Mouse (Mus musculus): ENCODE measurements at regions not wholly inside any gene's neighbourhood (a gene's known extent, or its start where the extent isn't known, plus 50 kb on each side); places are given as distances from the start of the nearest gene placed in this dataset.

DNA sequence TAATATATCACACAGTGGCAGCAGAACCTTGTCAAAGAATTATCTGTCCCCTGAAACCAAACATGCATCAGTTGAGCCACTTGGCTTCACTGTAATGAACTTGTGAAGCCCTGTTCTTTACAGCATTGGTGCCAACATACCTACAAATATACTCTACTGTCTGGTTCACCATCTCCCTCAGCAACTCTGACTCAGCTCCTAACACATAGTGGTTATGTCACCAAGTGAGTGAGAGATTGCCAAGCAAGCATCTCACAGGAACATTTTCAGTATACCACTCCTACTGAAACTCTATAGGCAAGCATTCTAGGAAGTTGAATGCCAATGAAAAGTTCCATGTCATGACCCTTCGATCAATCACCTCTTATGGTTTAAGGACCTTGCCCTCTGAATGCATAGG is 321.2 kb upstream of the Pabpc6 start:
- H3K4me1 ChIP-seq (replicated peaks): peaks cover 26% of the 10 kb centered on the region
- no peaks in the 10 kb centered on the region for H3K36me3 ChIP-seq
- ATAC-seq (ENCODE audit: insufficient number of reproducible peaks, low FRiP score): no peak
- no peak overlapping the region for H3K9ac ChIP-seq
- H3K27me3 ChIP-seq (replicated peaks): no peaks in the 10 kb centered on the region
- H3K9me3 ChIP-seq (replicated peaks): peaks cover 5% of the 10 kb centered on the region; the same call in 1 of the 2 replicates
- no peak overlapping the region for H3K27ac ChIP-seq (ENCODE audit: poor library complexity, severe bottlenecking)
- H3K4me3 ChIP-seq: no peak overlapping the region
- H3K4me2 ChIP-seq: no peak overlapping the region
- WGBS: 86% methylated on average over 1 of the region's 1 CpGs

DNA sequence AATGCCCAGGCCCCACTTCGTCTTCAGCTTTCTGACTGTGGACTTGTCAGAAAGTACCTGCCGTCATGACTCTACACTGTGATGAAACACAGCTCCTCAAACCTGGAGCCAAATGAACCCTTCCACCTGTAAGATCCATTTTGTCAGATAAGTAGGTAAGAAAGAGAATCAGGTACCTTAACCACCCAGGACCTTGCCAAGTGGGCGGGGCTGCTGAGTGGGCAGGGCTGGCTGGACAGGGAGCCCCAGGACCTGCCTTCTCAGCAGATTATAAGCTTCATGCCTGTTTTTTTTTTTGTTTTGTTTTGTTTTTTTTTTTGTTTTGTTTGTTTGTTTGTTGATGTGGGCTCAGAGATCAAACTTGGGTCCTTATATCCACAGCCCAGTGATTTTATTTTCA is 311.8 kb upstream of the Pabpc6 start:
- no peak for ATAC-seq (ENCODE audit: insufficient number of reproducible peaks, low FRiP score)
- 92% methylated on average over 3 of the region's 3 CpGs for WGBS
- H3K9me3 ChIP-seq (replicated peaks): peaks cover 2% of the 10 kb centered on the region; the same call in 1 of the 2 replicates
- no peak overlapping the region for H3K27ac ChIP-seq (ENCODE audit: poor library complexity, severe bottlenecking)
- H3K4me2 ChIP-seq: no peak overlapping the region
- H3K27me3 ChIP-seq (replicated peaks): no peaks in the 10 kb centered on the region
- peaks cover 33% of the 10 kb centered on the region for H3K4me1 ChIP-seq (replicated peaks)
- no peak overlapping the region for H3K4me3 ChIP-seq
- H3K9ac ChIP-seq: no peak overlapping the region
- H3K36me3 ChIP-seq: no peaks in the 10 kb centered on the region

DNA sequence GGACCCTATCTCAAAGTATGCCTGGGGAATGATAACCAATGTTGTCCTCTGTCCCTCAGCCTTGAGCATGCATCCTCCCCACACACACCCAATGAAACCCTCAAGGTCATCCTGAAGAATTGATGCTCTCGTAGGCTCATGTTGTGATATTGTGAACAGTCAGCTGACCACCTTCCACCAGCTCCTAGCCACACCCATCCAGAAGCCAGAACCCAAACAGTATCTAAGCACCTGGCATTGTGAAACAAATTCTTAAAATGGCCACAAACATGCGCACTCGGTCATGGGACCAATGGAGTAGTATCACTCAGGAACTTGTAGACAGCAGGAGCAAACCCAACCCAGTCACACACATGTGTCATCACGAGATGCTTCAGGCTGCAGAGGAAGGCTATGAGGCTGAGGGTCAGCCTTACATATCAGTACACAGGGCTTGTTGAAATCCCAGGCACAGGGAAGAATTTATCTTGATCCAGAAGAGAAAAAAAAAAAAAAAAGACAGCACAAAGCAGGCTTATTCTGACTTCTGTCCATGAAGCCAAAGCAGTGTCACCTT is 307.4 kb upstream of the Pabpc6 start:
- H3K9ac ChIP-seq: no peak overlapping the region
- peak overlapping the region; percentile 86 for H3K27ac ChIP-seq (ENCODE audit: poor library complexity, severe bottlenecking)
- peak; percentile 55; the same call in 1 of the 2 replicates for ATAC-seq (ENCODE audit: insufficient number of reproducible peaks, low FRiP score)
- H3K27me3 ChIP-seq (replicated peaks): no peaks in the 10 kb centered on the region
- H3K9me3 ChIP-seq (replicated peaks): no peaks in the 10 kb centered on the region
- H3K36me3 ChIP-seq: no peaks in the 10 kb centered on the region
- WGBS: 32% methylated on average over 4 of the region's 4 CpGs
- peak overlapping the region; percentile 48 for H3K4me2 ChIP-seq
- peaks cover 39% of the 10 kb centered on the region for H3K4me1 ChIP-seq (replicated peaks)
- no peak overlapping the region for H3K4me3 ChIP-seq

DNA sequence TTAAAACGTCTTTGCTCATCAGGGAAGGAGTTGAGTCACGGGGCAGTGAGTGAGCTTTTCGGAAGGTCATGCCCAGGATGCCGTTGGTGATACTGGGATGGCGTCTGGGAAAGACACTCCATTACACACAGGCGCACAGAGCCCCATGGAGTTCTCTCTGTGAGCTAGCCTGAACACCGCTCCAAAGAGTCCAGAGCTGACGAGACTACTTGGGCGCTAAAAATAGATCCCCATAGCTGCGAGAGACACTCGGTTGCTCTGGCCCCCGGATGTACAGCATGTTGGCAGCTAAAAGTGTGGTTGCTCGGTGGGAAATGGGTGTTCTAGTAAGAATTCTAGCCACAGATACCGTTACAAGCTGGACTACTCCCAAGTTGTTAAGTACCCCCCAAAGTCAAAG is 306.5 kb upstream of the Pabpc6 start:
- peaks cover 39% of the 10 kb centered on the region for H3K4me1 ChIP-seq (replicated peaks)
- H3K36me3 ChIP-seq: no peaks in the 10 kb centered on the region
- H3K9me3 ChIP-seq (replicated peaks): no peaks in the 10 kb centered on the region
- WGBS: 55% methylated on average over 14 of the region's 14 CpGs
- no peak for ATAC-seq (ENCODE audit: insufficient number of reproducible peaks, low FRiP score)
- H3K27ac ChIP-seq (ENCODE audit: poor library complexity, severe bottlenecking): peak overlapping the region; percentile 86
- no peak overlapping the region for H3K4me2 ChIP-seq
- H3K27me3 ChIP-seq (replicated peaks): no peaks in the 10 kb centered on the region
- H3K4me3 ChIP-seq: no peak overlapping the region
- no peak overlapping the region for H3K9ac ChIP-seq

DNA sequence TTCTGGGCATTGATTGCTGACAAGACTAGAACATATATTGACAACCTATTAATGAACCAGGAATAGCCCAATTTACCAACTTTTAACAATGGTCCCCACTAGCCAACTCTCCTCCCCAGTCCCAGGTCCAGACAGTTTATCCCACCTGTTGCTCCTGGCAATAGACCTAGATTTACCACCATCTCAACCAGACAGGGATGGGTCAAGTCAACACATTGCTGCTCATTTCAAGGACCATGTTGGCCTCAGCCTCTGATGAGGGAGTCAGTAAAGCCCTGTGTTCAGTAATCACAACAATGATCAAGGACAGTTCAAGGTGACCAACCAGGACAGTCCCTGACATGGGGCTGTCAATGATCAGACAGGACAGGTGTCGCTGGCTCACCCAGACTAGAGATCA is 305.6 kb upstream of the Pabpc6 start:
- no peaks in the 10 kb centered on the region for H3K9me3 ChIP-seq (replicated peaks)
- ATAC-seq (ENCODE audit: insufficient number of reproducible peaks, low FRiP score): no peak
- WGBS: 75% methylated on average over 1 of the region's 1 CpGs
- H3K27me3 ChIP-seq (replicated peaks): no peaks in the 10 kb centered on the region
- H3K4me3 ChIP-seq: no peak overlapping the region
- H3K27ac ChIP-seq (ENCODE audit: poor library complexity, severe bottlenecking): no peak overlapping the region
- no peaks in the 10 kb centered on the region for H3K36me3 ChIP-seq
- no peak overlapping the region for H3K4me2 ChIP-seq
- peaks cover 39% of the 10 kb centered on the region for H3K4me1 ChIP-seq (replicated peaks)
- H3K9ac ChIP-seq: no peak overlapping the region

DNA sequence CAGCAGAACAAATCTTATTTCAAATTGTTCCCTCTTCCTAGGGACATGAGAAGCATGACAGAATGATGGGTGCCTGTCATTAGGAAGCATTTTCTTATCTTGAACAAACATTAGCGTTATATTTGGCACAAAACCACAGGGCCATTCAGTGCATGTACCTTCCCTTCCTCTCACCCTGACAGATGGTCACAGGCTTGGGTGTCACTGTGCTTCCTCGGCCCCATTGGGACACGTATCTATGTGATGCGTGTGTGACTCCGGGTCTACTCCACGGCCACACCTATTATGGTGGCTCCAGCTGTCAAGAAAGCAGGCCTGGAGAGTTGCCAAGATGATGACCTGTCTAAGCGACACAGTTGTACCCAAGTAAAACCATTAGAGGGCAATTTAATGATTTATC is 298.5 kb upstream of the Pabpc6 start:
- H3K4me3 ChIP-seq: no peak overlapping the region
- H3K36me3 ChIP-seq: no peaks in the 10 kb centered on the region
- no peak overlapping the region for H3K4me2 ChIP-seq
- 50% methylated on average over 7 of the region's 7 CpGs for WGBS
- H3K27ac ChIP-seq (ENCODE audit: poor library complexity, severe bottlenecking): no peak overlapping the region
- H3K9me3 ChIP-seq (replicated peaks): no peaks in the 10 kb centered on the region
- no peak overlapping the region for H3K9ac ChIP-seq
- peaks cover 8% of the 10 kb centered on the region for H3K4me1 ChIP-seq (replicated peaks)
- H3K27me3 ChIP-seq (replicated peaks): no peaks in the 10 kb centered on the region
- ATAC-seq (ENCODE audit: insufficient number of reproducible peaks, low FRiP score): no peak

DNA sequence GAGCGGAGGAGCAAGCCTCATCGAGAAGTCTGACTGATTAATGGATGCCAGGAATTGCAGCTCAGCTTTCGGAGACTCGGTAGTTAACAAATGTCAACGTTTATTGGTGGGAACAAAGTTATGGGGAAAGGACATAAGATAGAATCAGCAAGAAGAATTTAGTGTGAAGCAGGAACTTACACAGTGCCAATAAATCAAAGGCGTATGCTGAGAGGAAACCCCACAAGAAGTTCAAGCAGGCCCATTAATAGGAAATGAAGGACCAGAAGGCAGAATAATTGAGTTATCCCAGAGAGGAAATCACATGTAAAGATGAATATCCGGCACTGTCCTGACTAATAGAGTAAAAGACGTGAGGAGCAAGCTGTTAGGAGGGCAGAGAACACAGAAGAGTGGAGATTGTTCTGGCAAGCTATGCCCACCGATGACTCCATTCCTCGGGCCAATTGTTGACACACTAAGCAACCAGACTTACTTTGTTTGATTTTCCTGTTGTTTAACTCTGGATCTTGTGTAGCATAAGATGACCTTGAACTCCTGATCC is 293.4 kb upstream of the Pabpc6 start:
- H3K9me3 ChIP-seq (replicated peaks): no peaks in the 10 kb centered on the region
- ATAC-seq (ENCODE audit: insufficient number of reproducible peaks, low FRiP score): no peak
- no peaks in the 10 kb centered on the region for H3K27me3 ChIP-seq (replicated peaks)
- no peak overlapping the region for H3K9ac ChIP-seq
- H3K4me1 ChIP-seq (replicated peaks): peaks cover 13% of the 10 kb centered on the region
- H3K4me2 ChIP-seq: 0 out of 2 replicates have a peak overlapping the region, but pooled peaks have one; percentile 20
- no peaks in the 10 kb centered on the region for H3K36me3 ChIP-seq
- whole genome bisulfite sequencing: 52% methylated on average over 10 of the region's 10 CpGs
- no peak overlapping the region for H3K27ac ChIP-seq (ENCODE audit: poor library complexity, severe bottlenecking)
- H3K4me3 ChIP-seq: no peak overlapping the region

DNA sequence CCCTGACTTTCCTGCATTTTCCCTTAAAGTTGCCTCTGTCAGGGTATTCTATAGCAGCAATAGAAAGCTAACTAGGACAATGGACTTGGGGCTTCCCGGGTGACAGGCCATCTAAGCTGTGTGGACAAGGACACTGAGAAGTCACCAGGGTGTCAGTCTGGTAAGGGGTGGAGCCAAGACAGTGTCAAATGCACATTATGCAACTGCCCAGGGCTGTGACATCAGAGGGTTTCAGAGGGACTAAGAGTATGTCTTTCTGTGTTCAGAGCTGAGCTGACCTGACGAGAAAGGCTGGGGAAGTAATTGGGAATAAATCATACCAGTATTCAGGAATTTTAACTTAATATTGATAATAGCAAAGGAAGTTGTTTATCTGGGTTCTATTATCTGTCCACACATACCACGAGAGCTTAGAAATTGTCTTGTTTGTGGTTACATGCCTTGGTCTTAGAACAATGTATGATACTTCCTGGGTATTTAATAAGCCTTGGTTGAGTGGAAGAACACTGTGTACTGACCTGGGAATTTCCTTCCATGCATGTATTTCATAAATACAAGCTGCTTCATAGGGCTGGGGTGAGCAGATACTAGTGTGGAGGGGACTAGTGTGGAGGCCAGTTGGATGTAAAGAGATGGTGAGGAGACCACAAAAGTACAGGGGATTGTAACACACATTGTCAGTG is 279.6 kb upstream of the Pabpc6 start:
- Histone ChIP-seq H3K4me1 (replicated peaks) (no peaks in the 10 kb centered on the region), H3K9me3 (replicated peaks) (peaks cover 7% of the 10 kb centered on the region; the same call in 1 of the 2 replicates), H3K27me3 (replicated peaks) (no peaks in the 10 kb centered on the region), H3K36me3 (no peaks in the 10 kb centered on the region), H3K27ac (ENCODE audit: poor library complexity, severe bottlenecking) (no peak overlapping the region), H3K4me2 (no peak overlapping the region), H3K9ac (no peak overlapping the region), H3K4me3 (no peak overlapping the region)
- no peak for ATAC-seq (ENCODE audit: insufficient number of reproducible peaks, low FRiP score)
- 75% methylated on average over 3 of the region's 3 CpGs for WGBS

DNA sequence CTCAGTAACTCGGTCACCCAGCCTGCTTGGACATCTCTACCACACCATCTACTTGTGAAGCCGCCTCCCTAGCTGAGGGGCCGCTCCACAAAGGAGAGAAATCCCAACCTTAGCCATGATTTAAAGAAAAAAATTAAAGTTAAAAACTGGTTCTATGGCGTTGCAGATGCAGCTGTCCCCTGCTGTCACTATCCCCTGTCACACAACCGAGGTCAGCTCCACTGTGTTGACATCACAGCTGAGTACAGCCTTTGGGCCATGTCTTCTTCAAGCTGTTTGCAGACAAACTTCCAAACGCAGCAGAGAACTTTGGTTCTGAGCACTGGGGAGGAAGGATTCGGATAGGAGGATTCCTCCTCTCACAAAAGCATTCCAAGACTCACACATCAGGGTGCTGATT is 278.1 kb upstream of the Pabpc6 start:
- ATAC-seq (ENCODE audit: insufficient number of reproducible peaks, low FRiP score): no peak
- 71% methylated on average over 7 of the region's 7 CpGs for WGBS
- Histone ChIP-seq H3K4me3 (no peak overlapping the region), H3K4me2 (no peak overlapping the region), H3K27me3 (replicated peaks) (no peaks in the 10 kb centered on the region), H3K36me3 (no peaks in the 10 kb centered on the region), H3K9ac (no peak overlapping the region), H3K4me1 (replicated peaks) (no peaks in the 10 kb centered on the region), H3K27ac (ENCODE audit: poor library complexity, severe bottlenecking) (no peak overlapping the region), H3K9me3 (replicated peaks) (peaks cover 7% of the 10 kb centered on the region; the same call in 1 of the 2 replicates)

DNA sequence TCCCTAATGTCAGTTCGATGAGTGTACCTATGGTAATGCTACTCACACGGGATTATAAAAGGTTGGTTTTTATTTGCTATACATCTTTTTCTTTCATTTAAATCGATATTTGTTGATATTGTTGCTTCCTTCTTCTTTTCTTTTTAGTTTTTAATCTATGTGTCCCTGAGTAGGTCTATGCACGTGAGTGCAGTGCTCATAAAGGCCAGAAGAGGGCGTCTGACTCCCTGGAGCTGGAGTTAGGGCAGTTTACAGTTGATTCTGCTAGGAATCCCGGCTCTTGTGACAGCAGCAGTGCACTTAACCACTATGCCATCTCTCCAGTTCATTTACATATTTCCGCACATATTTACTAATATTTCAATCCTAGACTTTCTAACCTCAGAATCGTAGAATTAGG is 275.0 kb upstream of the Pabpc6 start:
- H3K9ac ChIP-seq: no peak overlapping the region
- H3K27ac ChIP-seq (ENCODE audit: poor library complexity, severe bottlenecking): no peak overlapping the region
- no peak overlapping the region for H3K4me2 ChIP-seq
- no peak for ATAC-seq (ENCODE audit: insufficient number of reproducible peaks, low FRiP score)
- no peaks in the 10 kb centered on the region for H3K27me3 ChIP-seq (replicated peaks)
- peaks cover 6% of the 10 kb centered on the region; the same call in 1 of the 2 replicates for H3K4me1 ChIP-seq (replicated peaks)
- H3K4me3 ChIP-seq: no peak overlapping the region
- H3K9me3 ChIP-seq (replicated peaks): no peaks in the 10 kb centered on the region
- H3K36me3 ChIP-seq: no peaks in the 10 kb centered on the region
- 75% methylated on average over 8 of the region's 8 CpGs for WGBS

DNA sequence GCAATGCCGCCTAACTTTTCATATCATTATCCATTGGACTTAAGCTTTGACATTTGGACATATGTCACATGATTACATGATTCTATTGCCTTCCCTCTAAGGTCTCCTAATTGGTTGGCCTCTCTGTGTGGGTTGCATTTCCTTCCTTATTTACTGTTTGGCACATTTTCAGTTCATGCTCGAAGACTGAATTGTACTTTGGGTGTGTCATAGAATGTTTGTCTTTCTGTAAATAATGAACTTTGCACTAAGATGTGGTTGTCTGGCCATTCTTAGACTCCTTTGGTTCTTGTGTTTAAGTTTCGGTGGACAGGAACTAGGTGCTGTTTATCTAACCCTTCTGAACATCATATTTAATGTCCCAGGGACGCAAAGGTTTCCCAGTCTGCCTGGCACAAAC is 272.7 kb upstream of the Pabpc6 start:
- no peak for ATAC-seq (ENCODE audit: insufficient number of reproducible peaks, low FRiP score)
- no peak overlapping the region for H3K4me2 ChIP-seq
- no peaks in the 10 kb centered on the region for H3K27me3 ChIP-seq (replicated peaks)
- H3K4me1 ChIP-seq (replicated peaks): peaks cover 6% of the 10 kb centered on the region; the same call in 1 of the 2 replicates
- H3K4me3 ChIP-seq: no peak overlapping the region
- 83% methylated on average over 4 of the region's 4 CpGs for WGBS
- H3K36me3 ChIP-seq: no peaks in the 10 kb centered on the region
- no peaks in the 10 kb centered on the region for H3K9me3 ChIP-seq (replicated peaks)
- no peak overlapping the region for H3K9ac ChIP-seq
- H3K27ac ChIP-seq (ENCODE audit: poor library complexity, severe bottlenecking): no peak overlapping the region
